Mouse (Mus musculus) embryonic facial prominence, embryonic 14.5 days (tissue): ENCODE results near the gene Adat2. TPM values are rescaled to one million over a fixed set of nuclear protein-coding genes. Genes with fewer than 3 reads are reported as not detected.

ENCODE experiments used
- polyA plus RNA-seq: library from polyadenylated mRNA; unstranded; fragments of >200 nt; fragmentation: Nextera tagmentation; extraction: Ambion mirVana; gene quantifications from 2 replicates; pipeline ENCODE4 v1.2.1, GENCODE M21; 2014

Adat2 gene
- polyA plus RNA-seq, 1 experiment from 2014 or later: 4.9 TPM

Other genes starting within 250 kb of the Adat2 start
- gene Phactr2, start 78.5 kb upstream of the Adat2 start, polyA plus RNA-seq: 37.8 and 39.9 TPM in 2 replicates
- gene Fuca2, start 53.4 kb upstream of the Adat2 start, polyA plus RNA-seq: 63.4 and 64.3 TPM in 2 replicates
- 31.3 and 38.2 TPM in 2 replicates for gene Pex3, start 248 bp downstream of the Adat2 start, polyA plus RNA-seq